Mouse (Mus musculus) layer of hippocampus, postnatal 36 days (tissue): Measurements from ENCODE around the gene Treh. TPM values are rescaled to one million over a fixed set of nuclear protein-coding genes. Genes with fewer than 3 reads are reported as not detected.
"Not testable (repeated sequence)": the region's sequence is repeated elsewhere in the genome, so short reads cannot be mapped to it uniquely, and the experiment has no call there.

Experiments
- DNase-seq, 2 experiments: peaks; one replicate each; pipeline ENCODE4 v3.0.0; 2022
- total RNA-seq, 2 experiments: library from RNA; stranded (reverse); gene quantifications; 2 replicates each; pipeline ENCODE4 v1.2.3; 2021

Gene Treh
- total RNA-seq, result not detected

DNA sequence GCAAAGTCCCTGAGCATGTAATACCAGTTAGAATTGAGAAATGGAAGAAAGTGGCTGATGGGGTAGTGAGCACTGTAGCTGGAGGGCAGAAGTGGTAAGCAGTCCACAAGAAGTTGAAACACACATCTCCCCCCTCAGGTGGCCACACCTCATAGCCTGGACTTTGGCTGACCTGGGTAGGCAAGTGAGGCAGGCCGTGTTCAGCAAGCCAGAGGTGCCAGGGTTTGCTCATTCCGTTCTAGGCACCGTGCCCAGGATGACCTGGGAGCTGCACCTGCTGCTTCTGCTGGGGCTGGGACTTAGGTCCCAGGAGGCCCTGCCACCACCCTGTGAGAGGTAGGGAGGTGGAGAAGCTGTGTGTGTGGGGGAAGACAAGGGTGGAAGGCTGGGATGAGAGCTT, at the start of gene Treh:
Gene Treh, plus strand, starts transcription at position 229 of the 400 bp plus-strand sequence.
- no peak for DNase-seq

GRCm38 (mm10) chr9:44624390-44624789, 48.6 kb upstream of the Treh start:
- no peak for DNase-seq

GRCm38 (mm10) chr9:44626268-44626667, 46.8 kb upstream of the Treh start:
- no peak for DNase-seq

DNA sequence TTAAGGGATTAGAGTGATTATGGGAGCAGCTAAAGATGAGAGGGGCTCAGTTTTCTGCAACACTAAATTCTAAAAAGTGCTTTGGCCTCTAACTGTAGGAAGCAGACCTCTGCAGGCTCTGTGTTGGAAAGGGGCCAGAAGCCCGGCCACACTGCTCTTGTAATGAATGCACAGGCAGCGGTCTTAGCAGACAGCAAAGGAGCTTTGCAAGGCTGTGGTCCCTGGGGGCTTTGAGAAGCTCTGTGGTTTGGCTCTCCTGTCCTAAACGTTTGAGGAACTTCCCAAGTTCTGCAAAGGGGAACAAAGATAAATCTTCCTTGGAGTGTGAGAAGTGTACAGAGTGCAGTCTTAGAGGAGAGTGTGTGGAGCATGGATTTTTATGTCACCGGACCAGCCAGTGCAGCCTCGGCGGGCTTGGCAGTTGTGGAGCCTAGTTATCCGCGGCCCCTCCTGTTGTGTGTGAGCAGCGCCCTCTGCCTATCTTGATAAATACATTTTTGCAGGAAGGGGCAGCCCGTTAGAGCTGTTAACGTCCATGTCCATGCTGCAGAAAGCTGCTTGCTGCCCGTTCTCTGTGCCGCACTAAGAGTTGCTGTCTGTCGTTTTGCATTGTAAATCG, 35.4 kb upstream of the Treh start:
- DNase-seq, result no peak

- not testable (repeated sequence) for DNase-seq
These were observed 34.3 kb upstream of the Treh start for GRCm38 (mm10) chr9:44638726-44639125.

GRCm38 (mm10) chr9:44640028-44640427, 33.0 kb upstream of the Treh start:
- not testable (repeated sequence) for DNase-seq

- DNase-seq, result no peak
These were observed 32.2 kb upstream of the Treh start for GRCm38 (mm10) chr9:44640646-44641357.

DNA sequence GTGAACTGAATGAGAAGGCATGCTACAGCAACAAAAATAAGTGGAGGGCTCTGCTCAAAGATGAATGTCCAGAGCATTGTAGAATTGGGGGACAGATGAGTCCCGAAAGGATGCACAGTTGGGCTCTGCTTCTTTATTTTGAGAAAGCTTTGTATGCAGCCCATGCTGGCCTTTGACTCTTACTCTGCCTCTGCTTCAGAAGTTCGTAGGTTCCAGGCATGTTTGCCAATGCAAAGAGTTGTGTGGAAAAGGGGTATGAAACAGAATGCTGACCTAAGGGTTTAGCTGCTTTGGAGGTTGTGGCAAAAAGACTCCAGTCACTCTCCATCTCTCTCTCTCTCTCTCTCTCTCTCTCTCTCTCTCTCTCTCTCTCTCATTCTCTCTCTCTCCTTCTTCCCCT, 31.4 kb upstream of the Treh start:
- no peak for DNase-seq

DNA sequence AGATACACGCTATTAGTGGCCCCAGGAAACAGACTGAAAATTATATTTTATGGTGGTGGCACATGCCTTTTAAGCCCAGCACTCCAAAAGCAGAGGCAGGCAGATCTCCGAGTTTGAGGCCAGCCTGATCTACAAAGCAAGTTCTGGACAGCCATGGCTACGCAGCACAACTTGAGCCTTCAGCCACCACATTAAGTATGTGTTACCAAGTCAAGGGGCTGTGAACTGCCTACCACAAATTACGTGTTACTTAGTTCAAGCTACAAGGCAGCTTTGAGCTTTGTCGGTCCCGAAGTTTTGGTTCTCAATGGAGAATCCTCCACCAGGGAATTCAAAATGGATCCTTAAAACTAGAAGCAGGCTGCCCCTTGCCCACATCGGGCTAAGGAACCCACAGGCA, 29.9 kb upstream of the Treh start:
- no peak for DNase-seq

GRCm38 (mm10) chr9:44644186-44644585, 28.8 kb upstream of the Treh start:
- DNase-seq, result no peak

- no peak for DNase-seq
These were observed 27.6 kb upstream of the Treh start for GRCm38 (mm10) chr9:44645481-44645880.

- no peak for DNase-seq
These were observed 27.1 kb upstream of the Treh start for GRCm38 (mm10) chr9:44645924-44646323.

DNA sequence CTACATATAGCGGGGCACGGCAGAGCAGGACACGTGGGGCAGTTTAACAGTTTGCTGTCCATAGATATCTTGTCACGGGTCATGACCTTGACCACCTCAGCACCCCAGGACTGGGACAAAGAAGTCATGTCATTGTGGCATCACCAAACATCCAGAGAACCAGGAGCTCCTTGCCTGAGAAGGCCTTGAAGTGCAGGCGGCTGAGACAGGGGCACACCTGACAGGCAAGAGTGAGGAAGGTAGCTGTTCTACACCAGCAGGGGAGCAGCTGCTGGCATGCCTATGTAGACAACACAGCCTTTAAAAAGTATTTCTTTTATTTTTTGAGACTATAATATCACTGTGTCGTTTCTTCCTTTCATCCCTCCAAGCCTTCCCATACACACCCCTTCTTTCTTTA, 26.7 kb upstream of the Treh start:
- DNase-seq, result no peak

DNA sequence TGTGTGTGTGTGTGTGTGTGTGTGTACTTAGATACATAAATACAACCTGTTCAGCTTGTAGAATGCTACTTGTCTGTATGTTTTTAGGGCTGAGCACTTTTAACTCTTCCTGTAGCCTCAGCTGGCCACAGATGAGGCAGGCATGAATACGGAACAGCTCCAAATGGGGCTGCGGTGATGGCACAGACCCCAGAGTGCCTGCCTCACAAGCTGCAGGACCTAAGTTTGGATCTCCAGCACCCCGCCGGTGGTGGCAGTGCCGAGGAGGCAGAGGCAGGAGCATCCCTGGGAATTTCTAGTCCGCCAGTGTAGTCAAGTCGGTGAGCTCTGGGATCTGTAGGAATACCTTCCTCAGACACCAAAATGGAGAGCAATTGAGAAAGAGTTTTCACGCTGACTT, 26.0 kb upstream of the Treh start:
- no peak for DNase-seq

- no peak for DNase-seq
These were observed 25.4 kb upstream of the Treh start for GRCm38 (mm10) chr9:44647656-44648055.

GRCm38 (mm10) chr9:44648881-44649281, 24.2 kb upstream of the Treh start:
- no peak for DNase-seq

DNA sequence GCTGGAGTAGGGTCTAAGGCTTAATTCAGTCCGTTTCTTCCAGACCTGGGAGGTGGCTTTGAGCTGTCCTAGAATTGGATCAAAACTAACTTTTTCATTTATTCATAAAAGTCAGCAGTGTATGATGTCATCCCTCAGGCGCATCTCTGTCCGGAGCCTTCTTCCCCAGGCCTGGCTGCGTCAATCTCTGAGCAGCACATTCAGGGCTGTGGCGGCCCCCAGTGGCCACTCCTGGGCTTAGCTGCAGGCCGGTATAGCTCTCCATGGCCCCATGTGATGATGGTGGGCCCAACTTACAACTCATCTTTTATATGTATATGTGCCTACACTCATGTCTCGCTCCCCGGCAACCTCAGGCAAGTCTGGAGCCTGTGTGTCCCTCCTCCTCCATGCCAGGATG, 21.0 kb upstream of the Treh start:
- DNase-seq, result peak; percentile 58 to 63

DNA sequence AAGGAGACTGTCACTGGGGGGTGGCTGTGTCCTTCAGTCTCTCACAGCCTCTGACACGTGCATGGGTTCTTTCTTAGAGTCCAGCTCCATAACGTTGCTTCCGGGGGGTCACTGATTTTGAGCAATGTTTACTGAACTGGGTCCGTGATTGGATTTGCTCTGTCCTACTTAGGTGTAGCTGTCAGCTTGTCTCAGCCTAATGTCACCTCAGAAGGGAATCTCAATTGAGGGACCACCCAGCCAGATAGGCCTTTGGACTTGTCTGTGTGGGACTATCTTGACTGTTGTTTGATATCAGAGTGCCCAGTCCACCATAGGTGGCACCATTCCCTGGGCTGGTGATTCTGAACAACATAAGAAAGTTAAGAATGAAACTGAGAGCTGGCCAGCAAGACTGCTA, 19.1 kb upstream of the Treh start:
- no peak for DNase-seq

DNA sequence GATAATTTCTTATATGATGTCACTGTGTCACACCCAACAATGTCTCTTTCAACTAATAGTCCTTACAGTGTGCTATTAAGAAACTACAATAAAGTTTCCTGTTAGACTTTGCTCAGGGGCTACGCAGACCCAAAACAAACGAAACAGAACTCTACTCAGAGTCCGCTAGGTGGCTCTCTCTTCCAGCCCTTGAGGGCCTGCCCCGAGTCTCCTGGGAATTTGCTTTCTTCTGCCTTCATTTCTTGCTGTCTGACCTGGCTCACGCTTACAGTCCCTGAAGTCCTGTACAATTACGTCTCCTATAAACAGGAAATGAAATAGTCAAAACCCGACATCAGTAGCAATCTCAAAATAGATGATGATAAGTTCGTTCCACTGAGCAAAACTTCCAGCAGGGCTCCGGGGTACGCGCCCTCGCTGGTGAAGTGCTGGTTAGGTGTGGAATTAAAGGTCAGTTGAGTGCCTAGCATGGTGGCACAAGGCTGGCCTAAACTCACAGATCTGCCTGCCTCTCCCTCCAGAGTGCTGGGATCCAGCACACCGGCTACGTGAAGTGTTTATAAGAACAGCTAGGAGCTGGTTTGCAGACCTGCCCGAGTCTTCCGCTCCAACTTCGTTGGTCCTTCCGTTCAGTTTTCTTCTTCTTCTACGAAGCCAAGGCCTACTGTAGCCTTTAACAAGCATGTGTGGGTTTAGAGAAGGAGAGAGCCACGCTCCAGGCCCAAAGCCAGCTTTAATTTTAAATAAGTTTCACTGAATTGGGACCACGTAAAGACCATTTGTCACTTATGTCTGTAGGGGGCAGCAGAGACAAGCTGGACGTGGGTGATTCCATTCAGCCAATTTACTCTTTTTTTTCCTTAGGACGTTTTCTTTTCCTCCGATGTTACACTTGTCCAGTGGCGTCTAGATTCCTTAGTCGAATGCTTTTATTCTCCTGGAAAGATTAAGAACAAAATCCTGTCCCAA, 17.7 kb upstream of the Treh start:
- peak in 1 of 2 experiments; percentile 42 for DNase-seq

DNA sequence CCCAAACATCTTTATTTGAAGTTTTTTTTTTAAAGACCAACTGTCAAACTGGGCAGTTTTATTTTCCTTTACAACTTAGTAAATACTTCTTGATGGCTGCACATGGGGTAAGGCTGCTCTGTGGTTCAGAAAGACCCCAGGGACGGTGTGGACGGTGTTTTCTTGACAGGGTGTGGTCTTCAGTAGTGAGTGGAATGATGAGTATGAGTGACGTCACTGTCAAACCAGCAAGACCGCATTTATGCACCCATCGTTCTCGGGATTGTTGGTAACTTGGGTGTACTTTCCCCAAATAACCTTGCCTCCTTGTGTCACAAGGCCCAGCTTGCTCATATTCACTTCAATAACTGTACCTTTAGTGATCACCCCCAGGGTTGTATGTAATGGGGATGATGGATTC, 9.3 kb upstream of the Treh start:
- DNase-seq, result no peak

DNA sequence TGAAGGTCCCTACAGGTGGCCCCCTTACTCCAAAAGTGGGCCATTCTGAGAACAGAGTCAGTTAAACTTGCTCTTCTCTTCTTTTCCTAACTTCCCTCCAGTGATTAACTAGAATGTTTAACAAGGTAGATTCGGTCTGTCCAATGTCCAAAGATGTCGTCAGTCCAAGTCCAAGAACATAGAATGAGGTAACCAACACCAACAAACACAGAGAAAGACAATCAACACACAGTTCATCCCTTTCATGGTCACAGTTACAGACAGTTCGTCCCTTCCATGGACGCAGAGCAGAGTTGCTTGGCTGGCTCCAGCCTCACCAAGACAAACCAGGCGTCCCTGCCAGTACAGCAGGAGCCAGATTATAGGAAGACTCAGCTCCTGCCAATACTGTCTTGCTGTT, 1.6 kb upstream of the Treh start:
- DNase-seq, result no peak

DNA sequence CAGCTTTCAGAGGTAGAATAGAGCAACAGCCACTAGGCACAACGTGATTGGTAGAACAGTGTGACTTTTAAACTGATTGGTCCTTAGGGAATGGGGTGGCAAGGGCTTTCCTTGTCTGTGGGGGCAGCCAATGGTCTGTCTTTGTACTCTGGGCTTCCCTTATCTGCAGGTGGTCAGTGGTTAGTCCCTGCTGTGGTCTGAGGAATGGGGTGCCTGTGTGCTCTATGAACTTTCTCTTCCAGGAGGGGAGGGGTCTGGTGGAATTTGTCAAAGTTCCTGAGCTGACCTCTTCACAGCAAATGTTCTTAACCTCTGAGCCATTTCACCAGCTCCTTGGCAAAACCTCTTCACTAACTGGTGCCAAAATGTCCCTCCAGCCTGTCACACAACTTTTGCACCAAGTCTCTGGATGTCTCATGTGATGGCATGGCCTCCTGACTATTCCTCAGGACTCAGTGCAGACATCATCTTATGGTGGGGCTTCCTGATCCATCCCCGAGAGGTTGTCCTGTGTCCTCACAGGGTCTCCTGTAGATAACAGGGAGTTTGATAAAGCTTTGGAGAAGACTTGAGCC, 655 bp upstream of the Treh start:
- DNase-seq, result no peak
